Mouse (Mus musculus) lung, postnatal 0 days (tissue): ENCODE data around the gene Ston2. TPM values are rescaled to one million over a fixed set of nuclear protein-coding genes. Genes with fewer than 3 reads are reported as not detected.

Experiments
- ATAC-seq: fragments of 200-750 bp; cut with Nextera tagmentation; 2 replicates; pipeline ENCODE4 v1.8.0; 2017; ENCODE audit warnings: moderate library complexity
- DNase-seq: peaks from one replicate; pipeline ENCODE4 v3.0.0-alpha.2; 2016; ENCODE audit warnings: low spot score
- H3K27ac ChIP-seq: fragments of 300-500 bp; sonication (generic); 2 replicates; pipeline ENCODE4 v1.5.1; 2014; ENCODE audit warnings: antibody characterized with exemption, mild to moderate bottlenecking, low read length, mixed read lengths
- H3K27me3 ChIP-seq: fragments of 300-500 bp; sonication (generic); replicated peaks from 2 replicates; pipeline ENCODE4 v1.6.1; 2014; ENCODE audit warnings: low read length, mixed read lengths; ENCODE audit not compliant: insufficient read depth
- H3K36me3 ChIP-seq: fragments of 300-500 bp; sonication (generic); 2 replicates; pipeline ENCODE4 v1.6.1; 2014; ENCODE audit warnings: low read length, mixed read lengths; ENCODE audit not compliant: insufficient read depth
- H3K4me1 ChIP-seq: fragments of 300-500 bp; sonication (generic); 2 replicates; pipeline ENCODE4 v1.6.1; 2014; ENCODE audit warnings: antibody characterized with exemption, low read depth, low read length, mixed read lengths; ENCODE audit not compliant: insufficient read depth
- H3K4me2 ChIP-seq: fragments of 300-500 bp; sonication (generic); replicated peaks from 2 replicates; pipeline ENCODE4 v1.6.1; 2014; ENCODE audit warnings: low read depth, mild to moderate bottlenecking, low read length, moderate library complexity, mixed read lengths
- H3K4me3 ChIP-seq: fragments of 300-500 bp; sonication (generic); 2 replicates; pipeline ENCODE4 v1.5.1; 2014; ENCODE audit warnings: low read depth, low read length
- H3K9ac ChIP-seq: fragments of 300-500 bp; sonication (generic); replicated peaks from 2 replicates; pipeline ENCODE4 v1.6.1; 2014; ENCODE audit warnings: low read depth, mild to moderate bottlenecking
- H3K9me3 ChIP-seq: fragments of 300-500 bp; sonication (generic); 2 replicates; pipeline ENCODE4 v1.6.1; 2016; ENCODE audit warnings: low read length, mixed read lengths
- CTCF ChIP-seq: IDR thresholded peaks from 2 replicates; pipeline ENCODE4 v1.5.1; 2016; ENCODE audit warnings: antibody characterized with exemption, mild to moderate bottlenecking
- EP300 ChIP-seq: IDR thresholded peaks from 2 replicates; pipeline ENCODE4 v1.6.1; 2016; ENCODE audit warnings: antibody characterized with exemption, mild to moderate bottlenecking, control low read depth
- WGBS: fragments of 180-500 bp; shearing (Covaris S2); extraction: QIAGEN DNeasy Blood & Tissue Kit; methylation state at CpG from one replicate; pipeline ENCODE4 v1.1.7; 2014; 5-methylcytosine and 5-hydroxymethylcytosine counted together
- polyA plus RNA-seq: library from polyadenylated mRNA; unstranded; fragments of >200 nt; fragmentation: Nextera tagmentation; extraction: Ambion mirVana; gene quantifications from 2 replicates; pipeline ENCODE4 v1.2.1, GENCODE M21; 2015

The Ston2 gene
- polyA plus RNA-seq, 1 experiment from 2014 or later = 6.2 TPM

GRCm38 (mm10) chr12:91803207-91803932, 15.2 kb upstream of the Ston2 start:
- no peak overlapping the region for H3K4me2 ChIP-seq
- no peak overlapping the region for H3K4me3 ChIP-seq
- H3K9ac ChIP-seq = no peak overlapping the region
- 74% methylated on average over 13 of the region's 13 CpGs for WGBS
- no peak for ATAC-seq
- peak; percentile 21 for DNase-seq
- no peaks in the 10 kb centered on the region for H3K27me3 ChIP-seq
- no peak for TF ChIP-seq EP300
- no peak for TF ChIP-seq CTCF
- no peaks in the 10 kb centered on the region for H3K4me1 ChIP-seq
- H3K36me3 ChIP-seq = peaks cover 6% of the 10 kb centered on the region; the same call in 1 of the 2 replicates
- H3K9me3 ChIP-seq = no peaks in the 10 kb centered on the region
- no peak overlapping the region for H3K27ac ChIP-seq

GRCm38 (mm10) chr12:91802586-91803206, 14.5 kb upstream of the Ston2 start:
- DNase-seq (no peak), ATAC-seq (no peak)
- Histone ChIP-seq H3K27ac (no peak overlapping the region), H3K9ac (no peak overlapping the region), H3K27me3 (no peaks in the 10 kb centered on the region), H3K4me1 (no peaks in the 10 kb centered on the region), H3K4me2 (no peak overlapping the region), H3K36me3 (no peaks in the 10 kb centered on the region), H3K4me3 (no peak overlapping the region), H3K9me3 (no peaks in the 10 kb centered on the region)
- TF ChIP-seq CTCF = no peak
- TF ChIP-seq EP300 = no peak
- 83% methylated on average over 12 of the region's 12 CpGs for WGBS

- no peaks in the 10 kb centered on the region for H3K27me3 ChIP-seq
Observed at GRCm38 (mm10) chr12:91800861-91801385, 12.7 kb upstream of the Ston2 start.

DNA sequence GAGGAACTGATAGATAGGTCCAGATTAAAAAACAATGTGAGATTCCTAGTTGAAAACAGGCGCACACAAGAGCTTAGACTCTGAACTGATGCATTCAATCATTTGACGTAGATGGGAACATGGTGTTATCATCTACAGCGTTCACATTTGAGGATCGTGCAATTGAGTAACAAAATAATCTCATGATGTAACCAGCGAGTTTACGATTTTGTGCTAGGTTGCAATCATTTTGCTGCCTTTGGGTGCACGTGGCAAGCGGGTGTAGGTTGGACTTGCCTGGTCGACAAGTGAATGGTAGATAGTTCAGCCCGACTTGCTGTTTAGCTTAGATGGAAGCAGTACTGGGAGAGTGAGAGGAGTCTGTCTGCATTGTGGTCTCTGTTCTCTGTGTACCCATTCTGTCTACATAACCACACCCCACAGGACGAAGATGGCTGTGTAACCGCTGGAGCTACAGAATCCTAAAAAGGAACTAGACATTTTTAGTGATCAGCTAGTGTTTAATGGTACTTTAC, 11.7 kb upstream of the Ston2 start:
- Histone ChIP-seq H3K4me1 (no peaks in the 10 kb centered on the region), H3K4me3 (no peak overlapping the region), H3K4me2 (no peak overlapping the region), H3K9me3 (no peaks in the 10 kb centered on the region), H3K27me3 (no peaks in the 10 kb centered on the region), H3K36me3 (no peaks in the 10 kb centered on the region), H3K9ac (no peak overlapping the region), H3K27ac (no peak overlapping the region)
- DNase-seq (no peak), ATAC-seq (no peak)
- TF ChIP-seq CTCF = no peak
- no peak for TF ChIP-seq EP300
- 69% methylated on average over 12 of the region's 12 CpGs for WGBS

More at GRCm38 (mm10) chr12:91800861-91801385, 12.7 kb upstream of the Ston2 start:
- Histone ChIP-seq H3K4me1 (no peaks in the 10 kb centered on the region), H3K9ac (no peak overlapping the region), H3K4me2 (no peak overlapping the region), H3K9me3 (no peaks in the 10 kb centered on the region), H3K27ac (no peak overlapping the region), H3K36me3 (no peaks in the 10 kb centered on the region), H3K4me3 (no peak overlapping the region)
- ATAC-seq (no peak), DNase-seq (no peak)
- TF ChIP-seq CTCF (no peak), EP300 (no peak)
- WGBS = 59% methylated on average over 6 of the region's 6 CpGs

DNA sequence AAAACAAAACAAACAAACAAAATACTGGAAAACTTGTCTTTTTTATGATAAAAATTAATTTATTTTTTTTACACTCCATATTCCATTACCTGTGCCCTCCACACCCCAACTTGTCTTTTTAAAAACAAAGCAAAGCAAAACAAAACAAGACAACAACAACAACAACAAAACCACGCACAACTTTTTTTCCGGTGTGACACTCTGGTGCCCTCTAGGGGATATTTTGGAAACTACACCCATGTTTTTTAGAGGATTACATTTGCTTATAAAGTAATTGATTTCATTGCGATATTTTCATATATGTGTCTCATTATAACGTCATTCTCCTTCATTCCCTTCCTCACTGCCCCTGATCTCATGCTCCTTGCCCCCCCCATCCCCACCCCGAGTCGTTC, 11.2 kb upstream of the Ston2 start:
- H3K4me1 ChIP-seq = no peaks in the 10 kb centered on the region
- TF ChIP-seq EP300 = no peak
- peak; percentile 83 for TF ChIP-seq CTCF
- H3K27me3 ChIP-seq = no peaks in the 10 kb centered on the region
- H3K9ac ChIP-seq = no peak overlapping the region
- H3K36me3 ChIP-seq = no peaks in the 10 kb centered on the region
- no peak overlapping the region for H3K27ac ChIP-seq
- 21% methylated on average over 6 of the region's 6 CpGs for WGBS
- ATAC-seq (no peak), DNase-seq (no peak)
- no peak overlapping the region for H3K4me2 ChIP-seq
- H3K9me3 ChIP-seq = no peaks in the 10 kb centered on the region
- no peak overlapping the region for H3K4me3 ChIP-seq

- H3K36me3 ChIP-seq = no peaks in the 10 kb centered on the region
- H3K4me1 ChIP-seq = no peaks in the 10 kb centered on the region
- DNase-seq = peak; percentile 9
- no peak for ATAC-seq
- no peak overlapping the region for H3K27ac ChIP-seq
- no peaks in the 10 kb centered on the region for H3K9me3 ChIP-seq
- 73% methylated on average over 6 of the region's 6 CpGs for WGBS
- H3K27me3 ChIP-seq = no peaks in the 10 kb centered on the region
- H3K4me2 ChIP-seq = no peak overlapping the region
- no peak overlapping the region for H3K4me3 ChIP-seq
- no peak overlapping the region for H3K9ac ChIP-seq
- TF ChIP-seq CTCF (no peak), EP300 (no peak)
Observed at GRCm38 (mm10) chr12:91798720-91799378, 10.7 kb upstream of the Ston2 start.
